Mouse (Mus musculus) olfactory bulb, adult 2 months (tissue): ENCODE measurements around the gene Mef2c. TPM values are rescaled to one million over a fixed set of nuclear protein-coding genes. Genes with fewer than 3 reads are reported as not detected.

Experiments
- H3K27ac ChIP-seq: fragments of 200-500 bp; 2 replicates; pipeline ENCODE4 v1.5.1; 2012; ENCODE audit warnings: low read depth, low read length; ENCODE audit not compliant: insufficient read depth
- H3K4me1 ChIP-seq: fragments of 200-500 bp; 2 replicates; pipeline ENCODE4 v1.6.1; 2012; ENCODE audit warnings: low read length; ENCODE audit not compliant: control insufficient read depth, insufficient read depth
- H3K4me3 ChIP-seq: fragments of 200-500 bp; 2 replicates; pipeline ENCODE4 v1.5.1; 2012; ENCODE audit warnings: mild to moderate bottlenecking, low read depth, low read length, moderate library complexity; ENCODE audit not compliant: insufficient read depth
- CTCF ChIP-seq: fragments of 200-500 bp; IDR thresholded peaks from 2 replicates; pipeline ENCODE4 v1.5.1; 2012; ENCODE audit warnings: low read depth, mild to moderate bottlenecking, low read length, moderate library complexity; ENCODE audit not compliant: insufficient read depth
- POLR2A ChIP-seq: fragments of 200-500 bp; IDR thresholded peaks from 2 replicates; pipeline ENCODE4 v1.6.1; 2012; ENCODE audit warnings: mild to moderate bottlenecking, low read depth, low read length, moderate library complexity; ENCODE audit not compliant: insufficient read depth
- WGBS: fragments of 180-500 bp; shearing (Covaris S2); methylation state at CpG from one replicate; pipeline ENCODE4 v1.1.7; 2018; 5-methylcytosine and 5-hydroxymethylcytosine counted together
- polyA plus RNA-seq: library from polyadenylated mRNA; stranded (reverse); fragments of >200 nt; gene quantifications from 2 replicates; pipeline ENCODE4 v1.2.4, GENCODE M21; 2012; ENCODE audit warnings: low replicate concordance; ENCODE audit not compliant: missing spikeins, insufficient read depth, insufficient read length

The Mef2c gene
- polyA plus RNA-seq, 1 experiment, result 512 TPM

DNA sequence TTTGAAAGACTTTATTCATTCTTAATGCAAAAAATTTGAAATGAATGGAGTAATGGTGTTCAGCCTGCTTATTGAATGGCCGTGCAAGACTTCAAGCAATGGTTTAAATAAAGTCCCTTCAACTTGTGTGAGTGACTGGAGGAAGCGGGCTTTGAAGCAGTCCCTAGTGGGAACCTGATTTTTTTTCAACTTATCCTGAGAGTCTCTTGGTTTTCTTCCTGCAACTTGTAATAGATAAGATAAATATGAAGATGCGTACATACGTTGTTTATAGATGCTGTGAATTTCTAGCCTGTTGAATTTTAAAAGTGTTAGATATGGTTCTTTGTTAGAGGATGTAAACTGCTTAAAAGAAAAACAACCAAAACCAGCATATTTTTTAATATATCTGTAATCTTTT, 27.1 kb downstream of the Mef2c start:
- Histone ChIP-seq H3K4me1 (peaks cover 2% of the 10 kb centered on the region; the same call in 1 of the 2 replicates), H3K27ac (no peak overlapping the region), H3K4me3 (no peak overlapping the region)
- no peak for TF ChIP-seq POLR2A
- TF ChIP-seq CTCF, result no peak
- 69% methylated on average over 4 of the region's 4 CpGs for WGBS

DNA sequence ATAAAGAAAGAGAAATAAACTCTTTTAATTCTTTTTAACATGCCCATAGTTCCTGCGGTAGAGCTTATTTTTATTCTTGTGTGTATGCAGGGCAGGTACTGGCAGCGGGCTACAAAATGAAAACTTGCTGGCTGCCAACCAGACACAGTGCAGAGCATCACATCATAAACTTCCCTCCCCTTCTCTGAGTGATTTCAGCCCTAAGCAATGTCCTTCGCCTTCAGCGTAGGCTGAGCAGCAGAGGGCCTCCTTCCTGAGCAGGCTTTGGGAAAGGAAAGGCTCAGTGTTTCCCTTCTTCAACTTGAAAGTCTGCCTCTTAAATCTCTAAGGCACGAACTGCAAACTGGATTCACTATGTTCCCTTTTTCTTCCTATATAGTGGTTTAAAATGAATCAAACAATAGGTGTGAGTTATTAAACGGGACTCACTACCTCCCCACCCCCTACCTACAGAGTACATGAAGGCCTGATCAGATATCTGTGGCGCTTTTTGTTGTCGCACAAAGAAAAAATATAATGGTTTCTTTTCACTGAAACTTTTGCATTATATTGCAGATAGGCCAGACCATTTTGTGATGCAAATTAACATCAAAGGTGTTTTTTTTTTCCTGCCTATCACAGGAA, 28.2 kb downstream of the Mef2c start:
- H3K4me1 ChIP-seq, result peaks cover 2% of the 10 kb centered on the region; the same call in 1 of the 2 replicates
- H3K27ac ChIP-seq, result no peak overlapping the region
- no peak overlapping the region for H3K4me3 ChIP-seq
- 32% methylated on average over 8 of the region's 8 CpGs for WGBS
- no peak for TF ChIP-seq POLR2A
- no peak for TF ChIP-seq CTCF

- no peak overlapping the region for H3K4me3 ChIP-seq
Observed at GRCm38 (mm10) chr13:83536361-83536760, 32.5 kb downstream of the Mef2c start.

GRCm38 (mm10) chr13:83537163-83537562, 33.3 kb downstream of the Mef2c start:
- 56% methylated on average over 5 of the region's 5 CpGs for WGBS
- Histone ChIP-seq H3K4me1 (no peaks in the 10 kb centered on the region), H3K4me3 (no peak overlapping the region), H3K27ac (no peak overlapping the region)
- TF ChIP-seq CTCF (no peak), POLR2A (no peak)

More at GRCm38 (mm10) chr13:83536361-83536760, 32.5 kb downstream of the Mef2c start:
- 50% methylated on average over 3 of the region's 3 CpGs for WGBS
- peaks cover 2% of the 10 kb centered on the region; the same call in 1 of the 2 replicates for H3K4me1 ChIP-seq
- no peak overlapping the region for H3K27ac ChIP-seq
- TF ChIP-seq CTCF (no peak), POLR2A (no peak)

DNA sequence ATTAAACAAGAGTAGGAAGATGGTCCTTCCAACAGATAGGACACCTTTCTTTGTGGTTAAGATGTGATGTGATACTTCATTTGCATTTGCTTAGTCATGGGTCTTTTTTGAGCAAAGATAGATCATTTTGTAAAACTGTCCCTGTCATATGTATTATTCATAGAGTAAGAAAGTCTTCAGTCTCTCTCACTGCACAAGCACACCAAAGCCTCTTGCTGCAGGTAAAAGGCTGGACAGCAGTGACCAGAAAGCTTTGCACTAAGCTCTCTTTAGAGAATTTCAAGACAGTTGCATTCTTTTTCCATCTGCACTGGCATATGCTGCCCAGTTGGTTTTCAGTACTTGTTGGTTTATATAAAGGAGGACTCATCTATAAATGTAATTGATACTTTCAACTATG, 36.1 kb downstream of the Mef2c start:
- Histone ChIP-seq H3K4me1 (peaks cover 2% of the 10 kb centered on the region; the same call in 1 of the 2 replicates), H3K4me3 (no peak overlapping the region), H3K27ac (no peak overlapping the region)
- no peak for TF ChIP-seq CTCF
- TF ChIP-seq POLR2A, result no peak

DNA sequence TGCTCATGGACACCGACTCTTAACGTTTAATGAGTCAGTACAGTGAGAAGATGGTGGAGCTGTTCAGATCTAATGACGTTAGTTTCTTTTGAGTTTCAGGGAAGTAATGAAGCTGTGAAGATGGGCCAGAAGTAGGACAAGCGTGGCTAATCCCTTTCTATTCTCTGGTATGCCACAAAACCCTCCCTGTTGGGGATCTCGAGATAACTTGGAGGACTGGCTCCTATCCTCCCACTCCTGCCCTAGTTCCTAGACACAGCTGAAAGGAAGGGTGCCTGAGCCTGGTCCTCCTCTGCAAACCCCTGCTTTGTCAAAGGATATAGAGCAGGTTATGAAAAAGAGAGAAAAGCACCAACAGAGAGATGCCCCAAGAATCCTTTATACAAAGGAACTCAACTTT, 38.8 kb downstream of the Mef2c start:
- TF ChIP-seq POLR2A, result no peak
- no peak for TF ChIP-seq CTCF
- no peak overlapping the region for H3K4me3 ChIP-seq
- WGBS, result 49% methylated on average over 5 of the region's 5 CpGs
- H3K4me1 ChIP-seq, result peaks cover 2% of the 10 kb centered on the region; the same call in 1 of the 2 replicates
- H3K27ac ChIP-seq, result no peak overlapping the region

DNA sequence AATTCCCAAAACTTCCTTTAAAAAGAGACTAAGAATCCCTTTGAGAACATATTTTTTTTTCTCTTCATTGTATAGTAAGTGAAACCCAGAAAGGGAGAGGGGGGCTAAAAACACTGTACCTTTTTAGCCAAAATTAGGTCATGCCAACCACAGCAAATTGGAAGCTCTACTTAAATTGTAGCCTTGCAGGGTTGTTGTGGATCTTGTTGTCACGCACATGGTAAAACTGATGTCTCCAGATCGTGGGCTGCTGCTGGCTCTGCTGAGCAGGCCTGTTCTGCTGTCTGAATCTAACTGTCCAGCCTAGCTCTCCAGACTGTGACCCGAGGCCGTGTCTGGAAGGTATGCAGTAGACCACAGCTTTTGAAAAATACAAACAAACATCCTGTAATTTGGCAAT, 40.9 kb downstream of the Mef2c start:
- Histone ChIP-seq H3K27ac (no peak overlapping the region), H3K4me3 (no peak overlapping the region), H3K4me1 (peaks cover 4% of the 10 kb centered on the region; the same call in 1 of the 2 replicates)
- TF ChIP-seq CTCF (no peak), POLR2A (no peak)
- 40% methylated on average over 4 of the region's 4 CpGs for WGBS

GRCm38 (mm10) chr13:83546876-83547275, 43.0 kb downstream of the Mef2c start:
- no peak overlapping the region for H3K4me3 ChIP-seq
- no peak overlapping the region for H3K27ac ChIP-seq
- 97% methylated on average over 5 of the region's 5 CpGs for WGBS
- peaks cover 4% of the 10 kb centered on the region; the same call in 1 of the 2 replicates for H3K4me1 ChIP-seq
- no peak for TF ChIP-seq CTCF
- TF ChIP-seq POLR2A, result no peak

DNA sequence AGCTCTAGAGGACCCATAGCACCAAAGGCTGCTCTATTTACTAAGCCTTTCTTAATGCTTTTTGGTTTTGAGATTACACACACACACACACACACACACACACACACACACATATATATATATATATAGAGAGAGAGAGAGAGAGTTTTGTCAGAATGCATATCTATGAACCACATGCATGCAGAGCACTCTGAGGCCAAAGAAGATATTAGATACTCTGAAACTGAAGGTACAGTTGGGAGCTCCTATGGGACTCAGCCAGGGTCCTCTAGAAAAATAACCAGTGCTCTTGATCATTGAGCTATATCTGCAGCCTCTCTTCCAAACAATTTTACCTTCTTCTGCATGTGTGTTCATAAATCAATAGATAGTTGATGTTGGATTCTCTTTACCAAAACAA, 47.4 kb downstream of the Mef2c start:
- no peak overlapping the region for H3K27ac ChIP-seq
- no peak overlapping the region for H3K4me3 ChIP-seq
- 0 out of 2 replicates have a peak, but pooled peaks cover 2% of the 10 kb centered on the region for H3K4me1 ChIP-seq
- TF ChIP-seq POLR2A (no peak), CTCF (no peak)

DNA sequence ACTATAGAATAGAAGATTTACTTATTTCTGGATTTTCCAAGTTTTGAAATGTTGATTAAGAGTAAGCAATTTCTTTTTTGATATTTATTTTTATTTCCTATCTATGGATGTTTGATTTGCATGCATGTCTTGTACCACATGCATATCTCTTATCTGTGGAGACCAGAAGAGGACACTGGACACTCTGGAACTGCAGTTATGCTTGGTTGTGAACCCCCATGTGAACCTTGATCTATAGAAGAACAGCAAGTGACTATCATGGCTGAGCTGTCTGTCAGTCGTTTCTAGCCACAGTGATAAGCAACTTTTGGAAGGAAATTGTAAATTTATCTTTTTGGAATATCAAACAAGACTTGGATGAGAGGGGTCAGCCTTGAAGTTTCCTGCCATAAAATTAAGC, 48.2 kb downstream of the Mef2c start:
- 0 out of 2 replicates have a peak, but pooled peaks cover 2% of the 10 kb centered on the region for H3K4me1 ChIP-seq
- 72% methylated on average over 1 of the region's 1 CpGs for WGBS
- TF ChIP-seq POLR2A (no peak), CTCF (no peak)
- H3K4me3 ChIP-seq, result no peak overlapping the region
- no peak overlapping the region for H3K27ac ChIP-seq
